Mouse (Mus musculus) embryonic facial prominence, embryonic 14.5 days (tissue): ENCODE measurements at regions not wholly inside any gene's neighbourhood (a gene's known extent, or its start where the extent isn't known, plus 50 kb on each side); places are given as distances from the start of the nearest gene placed in this dataset.

ENCODE experiments used
- ATAC-seq: fragments of 200-750 bp; cut with Nextera tagmentation; 2 replicates; pipeline ENCODE4 v1.8.0; 2017; ENCODE audit warnings: low read depth, moderate number of reproducible peaks, moderate TSS enrichment
- DNase-seq: peaks from one replicate; pipeline ENCODE4 v3.0.0-alpha.2; 2015; ENCODE audit warnings: low spot score
- H3K27ac ChIP-seq: fragments of 300-500 bp; sonication (generic); replicated peaks from 2 replicates; pipeline ENCODE4 v1.5.1; 2014; ENCODE audit warnings: low read depth, mild to moderate bottlenecking, low read length, moderate library complexity
- H3K27me3 ChIP-seq: fragments of 300-500 bp; sonication (generic); replicated peaks from 2 replicates; pipeline ENCODE4 v1.6.1; 2014; ENCODE audit warnings: low read length; ENCODE audit not compliant: control insufficient read depth, insufficient read depth
- H3K36me3 ChIP-seq: fragments of 300-500 bp; sonication (generic); 2 replicates; pipeline ENCODE4 v1.6.1; 2014; ENCODE audit warnings: low read length, mixed read lengths; ENCODE audit not compliant: control insufficient read depth, insufficient read depth
- H3K4me1 ChIP-seq: fragments of 300-500 bp; sonication (generic); 2 replicates; pipeline ENCODE4 v1.6.1; 2014; ENCODE audit warnings: antibody characterized with exemption, low read length; ENCODE audit not compliant: control insufficient read depth, insufficient read depth
- H3K4me2 ChIP-seq: fragments of 300-500 bp; sonication (generic); 2 replicates; pipeline ENCODE4 v1.6.1; 2014; ENCODE audit warnings: low read depth, mild to moderate bottlenecking, low read length, moderate library complexity, mixed read lengths
- H3K4me3 ChIP-seq: fragments of 300-500 bp; sonication (generic); 2 replicates; pipeline ENCODE4 v1.5.1; 2014; ENCODE audit warnings: low read depth, mild to moderate bottlenecking, low read length
- H3K9ac ChIP-seq: fragments of 300-500 bp; sonication (generic); 2 replicates; pipeline ENCODE4 v1.6.1; 2014; ENCODE audit warnings: low read depth, mild to moderate bottlenecking, low read length, moderate library complexity, mixed read lengths
- H3K9me3 ChIP-seq: fragments of 300-500 bp; sonication (generic); 2 replicates; pipeline ENCODE4 v1.6.1; 2016; ENCODE audit warnings: low read length; ENCODE audit not compliant: control insufficient read depth
- WGBS: fragments of 180-500 bp; shearing (Covaris S2); extraction: QIAGEN DNeasy Blood & Tissue Kit; methylation state at CpG from one replicate; pipeline ENCODE4 v1.1.7; 2014; 5-methylcytosine and 5-hydroxymethylcytosine counted together

- H3K27ac ChIP-seq = no peak overlapping the region
- ATAC-seq (no peak), DNase-seq (peak; percentile 16)
- 54% methylated on average over 3 of the region's 3 CpGs for WGBS
- H3K9ac ChIP-seq = no peak overlapping the region
- H3K4me3 ChIP-seq = no peak overlapping the region
- peaks cover 4% of the 10 kb centered on the region; the same call in 1 of the 2 replicates for H3K4me1 ChIP-seq
- H3K4me2 ChIP-seq = no peak overlapping the region
- H3K9me3 ChIP-seq = no peaks in the 10 kb centered on the region
- H3K36me3 ChIP-seq = no peaks in the 10 kb centered on the region
- H3K27me3 ChIP-seq = no peaks in the 10 kb centered on the region
These were observed 786.2 kb downstream of the Car8 start for GRCm38 (mm10) chr4:7452678-7453077.

GRCm38 (mm10) chr4:7450991-7451390 is 787.9 kb downstream of the Car8 start:
- Histone ChIP-seq H3K4me1 (peaks cover 4% of the 10 kb centered on the region; the same call in 1 of the 2 replicates), H3K9me3 (no peaks in the 10 kb centered on the region), H3K9ac (no peak overlapping the region), H3K27ac (no peak overlapping the region), H3K4me2 (no peak overlapping the region), H3K36me3 (no peaks in the 10 kb centered on the region), H3K27me3 (no peaks in the 10 kb centered on the region), H3K4me3 (no peak overlapping the region)
- no peak for DNase-seq
- 72% methylated on average over 1 of the region's 1 CpGs for WGBS
- no peak for ATAC-seq

DNA sequence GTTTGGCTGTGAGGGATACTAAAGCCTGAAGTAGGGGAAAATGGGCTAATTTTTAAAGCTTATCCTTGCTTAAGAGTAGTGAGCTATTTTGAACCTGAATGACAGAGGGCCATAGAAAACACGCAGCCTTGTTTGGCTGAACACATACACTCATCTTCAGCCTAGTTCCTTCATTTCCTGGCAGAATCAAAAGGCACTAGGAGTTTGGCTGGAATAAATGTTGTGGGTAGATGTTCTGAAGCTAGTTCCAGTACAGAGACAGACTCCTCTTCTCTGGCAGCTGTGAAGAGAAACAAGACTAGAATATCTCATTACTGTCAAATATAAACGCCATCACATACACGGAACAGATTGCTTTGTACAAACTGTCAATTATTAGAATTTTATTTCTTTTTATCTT is 809.5 kb downstream of the Car8 start:
- no peak overlapping the region for H3K4me2 ChIP-seq
- H3K36me3 ChIP-seq = no peaks in the 10 kb centered on the region
- no peaks in the 10 kb centered on the region for H3K4me1 ChIP-seq
- H3K9ac ChIP-seq = no peak overlapping the region
- ATAC-seq (no peak), DNase-seq (no peak)
- H3K27ac ChIP-seq = no peak overlapping the region
- no peaks in the 10 kb centered on the region for H3K27me3 ChIP-seq
- H3K9me3 ChIP-seq = no peaks in the 10 kb centered on the region
- no peak overlapping the region for H3K4me3 ChIP-seq
- 76% methylated on average over 3 of the region's 3 CpGs for WGBS

DNA sequence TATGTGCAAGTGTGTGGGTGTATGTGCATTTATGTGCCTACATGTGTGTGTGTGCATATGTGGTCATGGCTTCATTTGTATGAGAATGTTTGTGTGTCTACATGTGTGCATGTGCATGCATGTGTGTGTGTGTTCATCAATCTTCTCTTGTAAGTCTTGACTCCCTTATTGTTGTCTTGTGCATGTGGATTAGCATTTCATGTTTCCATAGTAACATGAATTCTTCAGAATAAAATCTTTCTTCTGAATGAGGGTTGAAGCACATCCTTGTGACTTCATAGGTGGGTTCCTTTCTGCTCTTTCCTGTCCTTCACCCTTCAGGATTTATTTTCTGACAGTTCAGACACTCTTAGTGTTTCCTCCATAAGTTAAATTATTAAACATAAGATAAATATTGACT is 814.8 kb downstream of the Car8 start:
- no peak overlapping the region for H3K27ac ChIP-seq
- ATAC-seq (no peak), DNase-seq (no peak)
- no peaks in the 10 kb centered on the region for H3K27me3 ChIP-seq
- H3K36me3 ChIP-seq = no peaks in the 10 kb centered on the region
- no peak overlapping the region for H3K4me2 ChIP-seq
- no peak overlapping the region for H3K9ac ChIP-seq
- no peak overlapping the region for H3K4me3 ChIP-seq
- no peaks in the 10 kb centered on the region for H3K9me3 ChIP-seq
- no peaks in the 10 kb centered on the region for H3K4me1 ChIP-seq

- Histone ChIP-seq H3K27ac (no peak overlapping the region), H3K36me3 (no peaks in the 10 kb centered on the region), H3K4me2 (no peak overlapping the region), H3K9me3 (no peaks in the 10 kb centered on the region), H3K9ac (no peak overlapping the region), H3K4me1 (no peaks in the 10 kb centered on the region), H3K4me3 (no peak overlapping the region), H3K27me3 (no peaks in the 10 kb centered on the region)
- WGBS = 71% methylated on average over 4 of the region's 4 CpGs
- DNase-seq (no peak), ATAC-seq (no peak)
These were observed 815.6 kb downstream of the Car8 start for GRCm38 (mm10) chr4:7423204-7423603.

GRCm38 (mm10) chr4:7422787-7423186 is 816.1 kb downstream of the Car8 start:
- 88% methylated on average over 3 of the region's 3 CpGs for WGBS
- H3K9me3 ChIP-seq = no peaks in the 10 kb centered on the region
- no peak overlapping the region for H3K27ac ChIP-seq
- DNase-seq = no peak
- no peak overlapping the region for H3K4me3 ChIP-seq
- no peak overlapping the region for H3K9ac ChIP-seq
- ATAC-seq = no peak
- H3K36me3 ChIP-seq = no peaks in the 10 kb centered on the region
- H3K4me2 ChIP-seq = no peak overlapping the region
- no peaks in the 10 kb centered on the region for H3K27me3 ChIP-seq
- no peaks in the 10 kb centered on the region for H3K4me1 ChIP-seq

DNA sequence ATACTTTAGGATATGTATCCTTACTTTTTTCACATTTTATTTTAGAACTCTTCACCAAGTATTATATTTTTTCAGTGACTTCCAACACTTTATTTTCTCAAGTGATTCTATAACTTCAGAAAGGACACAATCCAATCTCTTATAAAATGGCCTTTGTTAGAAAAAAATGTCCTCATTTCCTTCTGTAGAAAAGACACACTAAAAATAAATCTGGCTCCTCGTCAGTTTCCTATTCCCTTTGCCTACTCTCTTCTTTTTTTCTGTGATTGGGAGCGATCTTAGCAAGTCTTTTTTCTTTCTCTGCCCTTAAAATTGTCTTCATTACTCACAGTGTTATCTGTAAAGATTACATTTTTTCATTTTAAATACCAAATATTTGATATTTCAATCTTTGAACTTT is 824.5 kb downstream of the Car8 start:
- ATAC-seq = no peak
- 67% methylated on average over 2 of the region's 2 CpGs for WGBS

DNA sequence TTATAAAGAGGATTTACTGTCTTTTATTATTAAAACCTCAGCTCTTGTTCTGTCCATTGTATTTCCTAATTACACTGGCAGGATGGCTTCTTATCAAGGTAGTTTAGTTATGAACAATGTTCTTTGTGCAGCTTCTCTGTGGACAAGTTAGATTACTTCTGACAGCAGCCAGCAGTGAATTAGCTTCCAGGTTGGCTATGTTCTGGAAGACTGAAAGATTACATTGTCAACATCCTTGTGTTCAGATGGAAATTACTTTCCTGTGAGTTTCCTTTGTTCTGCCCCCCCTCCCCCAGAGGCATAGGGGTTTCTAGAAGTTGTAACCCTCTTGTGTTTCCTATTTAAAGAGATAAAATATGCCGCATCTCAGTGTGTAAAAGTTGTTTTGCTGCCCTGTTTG is 846.1 kb downstream of the Car8 start:
- Histone ChIP-seq H3K9me3 (no peaks in the 10 kb centered on the region), H3K36me3 (no peaks in the 10 kb centered on the region), H3K4me2 (no peak overlapping the region), H3K9ac (no peak overlapping the region), H3K4me1 (no peaks in the 10 kb centered on the region), H3K27me3 (no peaks in the 10 kb centered on the region), H3K27ac (no peak overlapping the region), H3K4me3 (no peak overlapping the region)
- no peak for ATAC-seq
- WGBS = 47% methylated on average over 1 of the region's 1 CpGs
- peak; percentile 10 for DNase-seq

More for the DNA sequence above, 824.5 kb downstream of the Car8 start:
- no peaks in the 10 kb centered on the region for H3K27me3 ChIP-seq
- DNase-seq = no peak
- H3K27ac ChIP-seq = no peak overlapping the region
- H3K4me3 ChIP-seq = no peak overlapping the region
- no peaks in the 10 kb centered on the region for H3K4me1 ChIP-seq
- no peaks in the 10 kb centered on the region for H3K36me3 ChIP-seq
- H3K9me3 ChIP-seq = no peaks in the 10 kb centered on the region
- no peak overlapping the region for H3K4me2 ChIP-seq
- H3K9ac ChIP-seq = no peak overlapping the region

DNA sequence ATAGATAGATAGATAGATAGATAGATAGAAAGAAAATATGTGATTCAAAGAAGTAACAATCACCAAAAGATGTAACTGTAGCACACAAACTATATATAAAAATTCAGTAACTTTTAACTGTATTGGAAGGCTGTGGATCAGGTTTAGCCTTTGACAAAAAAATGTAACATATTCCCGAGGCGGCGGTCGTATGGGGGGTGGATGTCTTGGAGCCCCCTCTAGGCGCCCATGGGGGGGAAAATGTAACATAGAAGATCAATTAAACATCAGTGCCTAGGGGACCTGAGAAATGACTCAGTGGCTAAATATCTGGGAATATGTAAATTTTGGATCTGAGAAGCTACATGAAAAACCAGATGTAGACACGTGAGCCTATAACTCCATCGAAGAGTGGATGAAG is 847.2 kb downstream of the Car8 start:
- no peak for ATAC-seq
- no peaks in the 10 kb centered on the region for H3K4me1 ChIP-seq
- peak; percentile 56 for DNase-seq
- no peak overlapping the region for H3K4me3 ChIP-seq
- H3K27me3 ChIP-seq = no peaks in the 10 kb centered on the region
- H3K36me3 ChIP-seq = no peaks in the 10 kb centered on the region
- 73% methylated on average over 7 of the region's 7 CpGs for WGBS
- no peaks in the 10 kb centered on the region for H3K9me3 ChIP-seq
- H3K9ac ChIP-seq = no peak overlapping the region
- H3K27ac ChIP-seq = no peak overlapping the region
- H3K4me2 ChIP-seq = no peak overlapping the region
